Mouse (Mus musculus) lung, embryonic 15.5 days (tissue): Measurements from ENCODE around the gene Serpina3c. TPM values are rescaled to one million over a fixed set of nuclear protein-coding genes. Genes with fewer than 3 reads are reported as not detected.
"Not testable (repeated sequence)": the region's sequence is repeated elsewhere in the genome, so short reads cannot be mapped to it uniquely, and the experiment has no call there.

Source experiments
- ATAC-seq: fragments of 200-750 bp; cut with Nextera tagmentation; 2 replicates; pipeline ENCODE4 v1.8.0; 2017; ENCODE audit warnings: moderate number of reproducible peaks, borderline replicate concordance; ENCODE audit not compliant: low FRiP score, low TSS enrichment; ENCODE audit errors: extremely low read depth
- H3K27ac ChIP-seq: fragments of 300-500 bp; sonication (generic); 2 replicates; pipeline ENCODE4 v1.5.1; 2015; ENCODE audit warnings: moderate library complexity, mild to moderate bottlenecking, inconsistent platforms
- H3K27me3 ChIP-seq: fragments of 300-500 bp; sonication (generic); 2 replicates; pipeline ENCODE4 v1.6.1; 2015; ENCODE audit warnings: inconsistent platforms
- H3K36me3 ChIP-seq: fragments of 300-500 bp; sonication (generic); 2 replicates; pipeline ENCODE4 v1.6.1; 2015; ENCODE audit warnings: inconsistent platforms
- H3K4me1 ChIP-seq: fragments of 300-500 bp; sonication (generic); 2 replicates; pipeline ENCODE4 v1.6.1; 2015; ENCODE audit warnings: inconsistent platforms
- H3K4me2 ChIP-seq: fragments of 300-500 bp; sonication (generic); 2 replicates; pipeline ENCODE4 v1.6.1; 2015; ENCODE audit warnings: inconsistent platforms, mild to moderate bottlenecking, moderate library complexity
- H3K4me3 ChIP-seq: fragments of 300-500 bp; sonication (generic); 2 replicates; pipeline ENCODE4 v1.5.1; 2015; ENCODE audit warnings: mild to moderate bottlenecking, inconsistent platforms
- H3K9ac ChIP-seq: fragments of 300-500 bp; sonication (generic); 2 replicates; pipeline ENCODE4 v1.6.1; 2015; ENCODE audit warnings: inconsistent platforms
- H3K9me3 ChIP-seq: fragments of 300-500 bp; sonication (generic); 2 replicates; pipeline ENCODE4 v1.6.1; 2016; ENCODE audit warnings: inconsistent platforms
- WGBS: fragments of 180-500 bp; shearing (Covaris S2); methylation state at CpG from one replicate; pipeline ENCODE4 v1.1.7; 2015; 5-methylcytosine and 5-hydroxymethylcytosine counted together
- polyA plus RNA-seq: library from polyadenylated mRNA; unstranded; fragments of >200 nt; fragmentation: Nextera tagmentation; extraction: Ambion mirVana; gene quantifications from 2 replicates; pipeline ENCODE4 v1.2.1, GENCODE M21; 2015

The Serpina3c gene
- polyA plus RNA-seq, 1 experiment from 2014 or later = 0.12 TPM

DNA sequence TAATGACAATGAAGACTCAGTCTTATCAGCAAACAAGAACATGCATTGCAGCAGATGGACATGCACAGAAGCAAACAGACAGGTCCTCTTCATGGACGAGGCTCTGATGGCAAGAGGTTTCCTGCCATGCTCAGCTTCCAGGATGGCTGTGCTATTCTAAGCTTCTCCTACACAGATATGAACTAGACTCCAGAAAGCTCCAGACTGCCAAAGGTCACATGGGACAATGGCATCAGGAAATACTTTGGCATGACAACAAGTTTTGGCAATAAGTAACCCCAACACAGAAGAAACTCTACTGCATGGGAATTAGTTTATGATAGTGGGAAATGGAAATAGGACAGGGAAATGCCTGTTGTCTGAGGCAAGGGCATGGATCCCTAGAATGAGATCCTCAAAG lies 10.4 kb downstream of the Serpina3c start:
- ATAC-seq = no peak
- Histone ChIP-seq H3K9ac (no peak overlapping the region), H3K27me3 (no peaks in the 10 kb centered on the region), H3K4me3 (no peak overlapping the region), H3K4me1 (no peaks in the 10 kb centered on the region), H3K9me3 (no peaks in the 10 kb centered on the region), H3K4me2 (no peak overlapping the region), H3K27ac (no peak overlapping the region), H3K36me3 (no peaks in the 10 kb centered on the region)
- 64% methylated on average over 1 of the region's 1 CpGs for WGBS

DNA sequence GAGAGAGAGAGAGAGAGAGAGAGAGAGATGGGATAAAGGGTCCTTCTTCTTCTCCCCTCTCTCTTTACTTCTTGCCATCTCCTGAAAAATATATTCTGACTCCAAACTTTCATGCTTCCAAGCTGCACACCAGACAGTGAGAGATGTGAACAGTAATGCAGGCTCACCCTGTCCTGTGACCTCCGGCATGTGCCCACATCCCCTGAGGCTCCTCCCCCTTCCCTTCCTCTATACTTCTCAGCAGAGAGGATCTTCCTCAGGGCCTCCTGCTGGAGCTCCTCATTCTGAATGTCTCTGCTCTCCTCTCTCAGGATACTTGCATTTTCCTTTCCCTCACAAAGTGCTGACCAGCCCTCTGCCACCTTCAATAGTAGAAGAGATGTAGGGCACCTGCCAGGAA lies 11.2 kb downstream of the Serpina3c start:
- Histone ChIP-seq H3K4me2 (no peak overlapping the region), H3K36me3 (no peaks in the 10 kb centered on the region), H3K4me1 (no peaks in the 10 kb centered on the region), H3K27me3 (no peaks in the 10 kb centered on the region), H3K27ac (no peak overlapping the region), H3K9me3 (no peaks in the 10 kb centered on the region), H3K9ac (no peak overlapping the region), H3K4me3 (no peak overlapping the region)
- 62% methylated on average over 1 of the region's 1 CpGs for WGBS
- ATAC-seq = no peak

GRCm38 (mm10) chr12:104141506-104141905 lies 12.2 kb downstream of the Serpina3c start:
- H3K36me3 ChIP-seq = no peaks in the 10 kb centered on the region
- H3K4me1 ChIP-seq = no peaks in the 10 kb centered on the region
- WGBS = 70% methylated on average over 1 of the region's 1 CpGs
- H3K4me3 ChIP-seq = no peak overlapping the region
- no peaks in the 10 kb centered on the region for H3K27me3 ChIP-seq
- no peak overlapping the region for H3K27ac ChIP-seq
- H3K9me3 ChIP-seq = no peaks in the 10 kb centered on the region
- no peak for ATAC-seq
- no peak overlapping the region for H3K4me2 ChIP-seq
- H3K9ac ChIP-seq = no peak overlapping the region

DNA sequence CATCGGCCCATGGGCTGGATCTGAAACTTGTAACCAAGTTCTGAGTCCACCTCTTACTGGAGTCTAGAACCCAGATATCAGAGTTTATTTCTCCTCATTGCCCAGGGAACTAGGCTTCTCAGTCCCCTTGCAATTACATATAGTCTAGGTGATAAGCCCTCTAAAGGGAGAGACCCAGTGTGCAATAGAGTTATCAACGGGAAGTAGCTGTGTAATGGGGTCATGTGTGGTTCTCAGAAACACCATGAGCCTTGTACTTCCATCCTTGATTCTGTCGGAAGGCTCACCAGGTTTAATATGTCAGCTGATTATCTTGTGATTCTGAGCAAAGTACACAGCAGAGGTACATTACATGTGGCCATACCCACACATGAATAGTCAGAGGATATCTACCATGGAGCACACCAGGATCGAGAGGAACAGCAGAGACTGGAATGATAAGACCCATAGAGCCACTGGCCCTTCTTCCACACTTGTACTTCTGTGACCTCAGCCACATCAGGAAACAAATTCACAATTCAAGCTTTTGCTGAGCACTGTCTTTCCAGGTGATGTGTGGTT lies 13.0 kb downstream of the Serpina3c start:
- no peak overlapping the region for H3K27ac ChIP-seq
- no peak overlapping the region for H3K4me3 ChIP-seq
- H3K36me3 ChIP-seq = no peaks in the 10 kb centered on the region
- H3K9me3 ChIP-seq = no peaks in the 10 kb centered on the region
- H3K4me2 ChIP-seq = no peak overlapping the region
- 84% methylated on average over 4 of the region's 4 CpGs for WGBS
- H3K9ac ChIP-seq = no peak overlapping the region
- no peaks in the 10 kb centered on the region for H3K27me3 ChIP-seq
- H3K4me1 ChIP-seq = no peaks in the 10 kb centered on the region
- ATAC-seq = no peak

DNA sequence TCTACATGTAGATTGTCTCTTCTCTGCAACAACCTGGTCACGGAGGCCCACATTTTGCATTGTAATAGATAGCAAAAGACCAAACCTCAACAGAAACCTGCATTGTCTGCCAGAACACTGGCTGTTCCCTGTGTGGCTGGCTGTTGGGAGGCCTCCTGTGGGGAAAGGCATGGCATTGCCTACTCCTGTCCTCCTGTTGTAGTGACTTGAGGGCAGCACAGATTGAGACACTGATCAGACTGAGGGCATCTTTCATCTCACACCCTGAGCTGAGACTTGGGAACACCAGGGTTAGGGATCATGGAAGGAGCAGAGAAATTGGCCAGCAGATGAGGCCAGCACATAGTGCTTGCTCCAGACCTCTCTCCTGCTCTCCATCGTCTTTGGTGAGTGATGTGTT lies 15.5 kb downstream of the Serpina3c start:
- no peak for ATAC-seq
- 64% methylated on average over 2 of the region's 2 CpGs for WGBS
- H3K9me3 ChIP-seq = no peaks in the 10 kb centered on the region

GRCm38 (mm10) chr12:104131041-104131440 lies 22.6 kb downstream of the Serpina3c start:
- H3K4me3 ChIP-seq = no peak overlapping the region
- no peaks in the 10 kb centered on the region for H3K36me3 ChIP-seq
- no peak for ATAC-seq
- no peak overlapping the region for H3K27ac ChIP-seq
- H3K9me3 ChIP-seq = no peaks in the 10 kb centered on the region
- H3K27me3 ChIP-seq = no peaks in the 10 kb centered on the region
- H3K4me2 ChIP-seq = no peak overlapping the region
- no peaks in the 10 kb centered on the region for H3K4me1 ChIP-seq
- H3K9ac ChIP-seq = no peak overlapping the region

More for the DNA sequence above, 15.5 kb downstream of the Serpina3c start:
- H3K4me3 ChIP-seq = no peak overlapping the region
- H3K27me3 ChIP-seq = no peaks in the 10 kb centered on the region
- H3K4me2 ChIP-seq = no peak overlapping the region
- no peaks in the 10 kb centered on the region for H3K36me3 ChIP-seq
- H3K9ac ChIP-seq = no peak overlapping the region
- H3K4me1 ChIP-seq = no peaks in the 10 kb centered on the region
- H3K27ac ChIP-seq = no peak overlapping the region

- no peak for ATAC-seq
- H3K4me3 ChIP-seq = no peak within 1 kb of the TSS
- H3K27me3 ChIP-seq = no peaks in the 10 kb centered on the region
- H3K4me2 ChIP-seq = no peak within 1 kb of the TSS
- H3K9me3 ChIP-seq = no peaks in the 10 kb centered on the region
- 68% methylated on average over 5 of the region's 5 CpGs for WGBS
- H3K9ac ChIP-seq = no peak within 1 kb of the TSS
- no peaks in the 10 kb centered on the region for H3K36me3 ChIP-seq
- no peak within 1 kb of the TSS for H3K27ac ChIP-seq
- no peaks in the 10 kb centered on the region for H3K4me1 ChIP-seq
Measured at GRCm38 (mm10) chr12:104127696-104128095, 26.0 kb downstream of the Serpina3c start, which contains the start of gene Serpina3b. Gene Serpina3b, plus strand, starts transcription at chr12:104127996.

DNA sequence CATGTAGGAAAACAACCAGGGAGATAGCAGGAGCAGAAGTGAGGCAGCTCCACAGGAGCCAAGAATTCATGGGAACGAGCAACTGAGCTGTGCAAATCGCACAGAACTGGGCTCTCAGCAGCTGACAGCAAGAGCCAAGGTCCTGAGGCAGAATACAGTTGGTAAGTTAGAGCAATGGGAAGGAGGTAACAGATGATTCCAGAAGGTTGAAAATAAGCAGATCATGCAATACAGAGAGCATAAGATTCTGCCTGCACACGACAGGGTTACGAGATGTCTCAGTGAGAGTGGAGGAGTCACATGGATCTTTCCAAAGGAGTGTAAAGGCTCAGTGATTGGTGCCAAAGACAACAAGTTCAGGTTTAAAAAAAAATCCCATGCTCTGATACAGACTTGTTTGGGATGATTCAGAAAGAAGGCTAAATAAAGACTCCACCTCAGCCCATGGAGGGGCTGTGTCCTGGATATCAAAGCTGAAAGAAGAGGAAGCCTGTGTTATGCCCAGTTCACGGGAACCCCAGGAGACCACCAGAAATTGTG lies 28.6 kb downstream of the Serpina3c start:
- 74% methylated on average over 5 of the region's 5 CpGs for WGBS

GRCm38 (mm10) chr12:104123996-104124395 lies 29.7 kb downstream of the Serpina3c start:
- Histone ChIP-seq H3K4me3 (no peak overlapping the region), H3K27ac (no peak overlapping the region)
- no peak for ATAC-seq

More for the DNA sequence above, 28.6 kb downstream of the Serpina3c start:
- Histone ChIP-seq H3K4me1 (no peaks in the 10 kb centered on the region), H3K4me2 (no peak overlapping the region), H3K9ac (no peak overlapping the region), H3K4me3 (no peak overlapping the region), H3K27ac (no peak overlapping the region), H3K36me3 (no peaks in the 10 kb centered on the region), H3K27me3 (no peaks in the 10 kb centered on the region), H3K9me3 (no peaks in the 10 kb centered on the region)
- no peak for ATAC-seq

DNA sequence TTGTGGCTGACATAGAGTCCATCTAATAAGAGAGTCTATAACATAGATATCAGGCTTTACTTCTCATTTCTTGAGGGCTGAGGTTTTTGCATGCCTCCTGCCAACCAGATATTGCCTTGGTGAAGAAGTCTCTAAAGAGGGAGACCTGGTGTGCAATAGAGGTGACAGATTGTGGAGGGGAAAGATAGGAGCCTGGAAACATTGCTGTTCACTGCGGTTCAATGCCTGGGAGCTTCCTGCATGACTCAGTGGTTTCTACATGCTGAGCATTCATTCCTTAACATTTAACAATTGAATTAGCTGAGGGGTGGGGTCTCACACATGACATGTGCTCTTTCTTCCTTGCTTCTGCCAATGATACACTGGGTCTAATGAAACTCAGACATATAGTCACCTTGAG lies 30.6 kb downstream of the Serpina3c start:
- WGBS = 86% methylated on average over 1 of the region's 1 CpGs
- Histone ChIP-seq H3K9ac (no peak overlapping the region), H3K27ac (no peak overlapping the region), H3K27me3 (no peaks in the 10 kb centered on the region), H3K4me1 (no peaks in the 10 kb centered on the region), H3K9me3 (no peaks in the 10 kb centered on the region), H3K36me3 (no peaks in the 10 kb centered on the region), H3K4me2 (no peak overlapping the region), H3K4me3 (no peak overlapping the region)
- ATAC-seq = no peak

More at GRCm38 (mm10) chr12:104123996-104124395, 29.7 kb downstream of the Serpina3c start:
- Histone ChIP-seq H3K9me3 (no peaks in the 10 kb centered on the region), H3K4me2 (no peak overlapping the region), H3K9ac (no peak overlapping the region), H3K36me3 (no peaks in the 10 kb centered on the region), H3K27me3 (no peaks in the 10 kb centered on the region), H3K4me1 (no peaks in the 10 kb centered on the region)
- 87% methylated on average over 2 of the region's 2 CpGs for WGBS

DNA sequence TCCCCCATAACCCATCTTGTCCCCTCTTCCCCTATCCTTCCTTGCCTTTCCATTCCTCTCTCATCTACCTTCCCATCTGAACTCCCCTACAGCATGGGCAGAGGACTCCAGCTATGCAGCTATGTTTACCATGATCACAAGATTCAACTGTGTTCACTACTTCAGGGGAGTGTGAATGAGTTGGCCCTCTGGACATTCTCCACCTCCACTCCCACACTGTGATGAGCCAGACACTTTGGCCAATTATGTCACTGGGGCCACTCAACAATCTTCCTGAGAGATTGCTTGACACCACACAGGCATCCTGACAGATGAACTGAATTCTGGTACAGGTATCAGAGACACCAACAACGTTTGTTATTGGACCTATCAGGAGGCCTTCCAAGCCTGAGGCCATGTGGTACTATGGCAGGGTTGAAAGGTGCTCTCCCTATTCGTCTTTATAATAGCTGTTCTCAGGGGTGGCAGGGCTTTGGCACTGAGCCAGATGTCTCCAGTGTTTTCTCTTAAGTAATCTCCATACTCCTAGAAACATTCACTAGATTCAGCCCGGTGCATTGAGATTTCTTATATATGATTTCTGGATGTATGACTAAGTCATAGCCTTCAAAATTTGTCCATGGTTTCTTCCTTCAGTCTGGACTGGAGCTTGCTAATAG lies 38.6 kb downstream of the Serpina3c start:
- Histone ChIP-seq H3K9ac (no peak overlapping the region), H3K36me3 (no peaks in the 10 kb centered on the region), H3K27me3 (no peaks in the 10 kb centered on the region), H3K9me3 (no peaks in the 10 kb centered on the region), H3K4me3 (no peak overlapping the region), H3K4me1 (no peaks in the 10 kb centered on the region), H3K27ac (no peak overlapping the region), H3K4me2 (no peak overlapping the region)
- 36% methylated on average over 3 of the region's 3 CpGs for WGBS
- 0 out of 2 replicates have a peak, but pooled peaks have one; percentile 31 for ATAC-seq

GRCm38 (mm10) chr12:104112333-104112732 lies 41.3 kb downstream of the Serpina3c start, which contains the start of gene Serpina3a:
Gene Serpina3a, plus strand, starts transcription at chr12:104112724.
- H3K27me3 ChIP-seq, H3K4me3 ChIP-seq, ATAC-seq, H3K36me3 ChIP-seq, H3K4me1 ChIP-seq, H3K9ac ChIP-seq, H3K9me3 ChIP-seq, H3K4me2 ChIP-seq, H3K27ac ChIP-seq: not testable (repeated sequence)
- WGBS = 90% methylated on average over 11 of the region's 11 CpGs
